Mouse (Mus musculus): ENCODE measurements at regions not wholly inside any gene's neighbourhood (a gene's known extent, or its start where the extent isn't known, plus 50 kb on each side); places are given as distances from the start of the nearest gene placed in this dataset.

DNA sequence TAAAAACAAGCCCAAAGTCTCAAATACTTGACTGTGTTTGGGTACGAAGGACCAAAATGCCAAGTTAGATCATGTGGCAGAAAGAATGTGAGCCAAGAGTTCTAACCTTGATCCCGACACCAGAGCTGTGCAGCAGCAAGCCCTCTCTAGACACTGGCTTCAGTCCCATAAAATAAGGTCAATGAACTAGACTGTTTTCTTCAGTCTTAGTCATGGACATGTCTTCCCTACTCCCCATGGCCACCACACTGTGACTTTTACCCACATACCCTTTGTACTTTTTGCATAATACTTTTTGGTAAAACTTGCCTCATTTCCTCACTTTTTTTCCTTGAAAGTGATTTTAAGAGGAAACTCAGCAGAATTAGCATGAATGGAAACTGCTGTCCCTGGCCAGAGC lies 74.9 kb upstream of the Gm26657 start:
- no peak overlapping the region for H3K4me3 ChIP-seq (ENCODE audit: low read depth, low read length)
- no peak overlapping the region for H3K4me2 ChIP-seq (replicated peaks; ENCODE audit: low read depth)
- H3K9ac ChIP-seq (ENCODE audit: low read length), result no peak overlapping the region
- H3K27ac ChIP-seq (replicated peaks), result no peak overlapping the region
- DNase-seq (ENCODE audit: low spot score) (no peak), ATAC-seq (ENCODE audit: low FRiP score, low TSS enrichment) (no peak)
- H3K4me1 ChIP-seq (replicated peaks; ENCODE audit: control insufficient read depth, insufficient read depth), result no peaks in the 10 kb centered on the region
- TF ChIP-seq EP300 (optimal IDR thresholded peaks at IDR 0.05), result no peak
- TF ChIP-seq CTCF (IDR thresholded peaks at IDR 0.05; ENCODE audit: low read depth), result no peak
- no peaks in the 10 kb centered on the region for H3K9me3 ChIP-seq (ENCODE audit: control insufficient read depth, low read length)
- H3K27me3 ChIP-seq (ENCODE audit: control insufficient read depth, insufficient read depth, low read length), result no peaks in the 10 kb centered on the region
- H3K36me3 ChIP-seq (ENCODE audit: control insufficient read depth, insufficient read depth, low read length), result no peaks in the 10 kb centered on the region
- WGBS, result 85% methylated on average over 2 of the region's 2 CpGs

DNA sequence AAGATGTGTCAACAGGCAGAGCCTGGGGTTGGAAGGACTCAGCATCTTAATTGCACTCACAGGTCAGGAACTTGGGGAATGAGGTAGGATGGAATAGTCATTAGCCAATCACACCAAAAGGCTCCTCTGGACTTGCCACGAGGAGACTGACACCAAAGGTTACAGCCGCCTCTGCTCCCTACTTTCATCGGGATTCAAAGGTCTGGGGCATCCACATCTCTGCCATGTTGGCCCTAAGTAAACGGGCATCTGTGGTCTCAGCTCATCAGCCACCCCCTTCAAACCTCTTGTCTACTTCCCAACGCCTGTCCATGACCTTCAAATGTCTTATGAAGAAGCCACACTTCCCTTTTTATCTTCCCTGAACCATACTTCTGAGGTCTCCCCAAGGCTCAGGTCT lies 78.1 kb upstream of the Gm26657 start:
- H3K27me3 ChIP-seq (ENCODE audit: control insufficient read depth, insufficient read depth, low read length), result no peaks in the 10 kb centered on the region
- ATAC-seq (ENCODE audit: low FRiP score, low TSS enrichment) (no peak), DNase-seq (ENCODE audit: low spot score) (no peak)
- H3K9me3 ChIP-seq (ENCODE audit: control insufficient read depth, low read length), result no peaks in the 10 kb centered on the region
- WGBS, result 76% methylated on average over 5 of the region's 5 CpGs
- no peak overlapping the region for H3K9ac ChIP-seq (ENCODE audit: low read length)
- no peak overlapping the region for H3K4me3 ChIP-seq (ENCODE audit: low read depth, low read length)
- no peaks in the 10 kb centered on the region for H3K36me3 ChIP-seq (ENCODE audit: control insufficient read depth, insufficient read depth, low read length)
- no peak overlapping the region for H3K4me2 ChIP-seq (replicated peaks; ENCODE audit: low read depth)
- TF ChIP-seq CTCF (IDR thresholded peaks at IDR 0.05; ENCODE audit: low read depth), result no peak
- no peak for TF ChIP-seq EP300 (optimal IDR thresholded peaks at IDR 0.05)
- H3K4me1 ChIP-seq (replicated peaks; ENCODE audit: control insufficient read depth, insufficient read depth), result no peaks in the 10 kb centered on the region
- H3K27ac ChIP-seq (replicated peaks), result no peak overlapping the region

DNA sequence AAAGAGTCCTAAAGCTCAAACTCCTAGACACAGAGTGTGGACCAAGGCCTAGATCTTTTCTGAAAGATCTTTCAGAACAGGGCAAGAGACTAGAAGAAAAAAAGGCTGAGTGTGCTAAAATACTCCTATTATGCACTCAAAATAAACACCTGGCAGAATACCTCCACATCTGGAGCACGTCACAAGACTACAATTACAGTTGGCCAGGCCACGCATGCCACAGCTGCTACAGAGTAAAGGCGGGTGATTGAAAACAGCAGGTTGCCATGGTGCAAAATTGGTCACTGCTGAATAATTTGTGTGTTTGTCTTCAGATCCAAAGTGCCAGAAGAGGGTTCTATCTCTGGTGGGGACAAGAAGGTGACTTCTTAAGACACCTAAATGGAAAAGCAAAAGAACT lies 82.8 kb upstream of the Gm26657 start:
- 71% methylated on average over 3 of the region's 3 CpGs for whole genome bisulfite sequencing
- ATAC-seq (ENCODE audit: low FRiP score, low TSS enrichment) (no peak), DNase-seq (ENCODE audit: low spot score) (no peak)
- Histone ChIP-seq H3K4me2 (replicated peaks; ENCODE audit: low read depth) (no peak overlapping the region), H3K4me3 (ENCODE audit: low read depth, low read length) (no peak overlapping the region), H3K9me3 (ENCODE audit: control insufficient read depth, low read length) (no peaks in the 10 kb centered on the region), H3K27me3 (ENCODE audit: control insufficient read depth, insufficient read depth, low read length) (no peaks in the 10 kb centered on the region), H3K9ac (ENCODE audit: low read length) (no peak overlapping the region), H3K36me3 (ENCODE audit: control insufficient read depth, insufficient read depth, low read length) (no peaks in the 10 kb centered on the region), H3K27ac (replicated peaks) (no peak overlapping the region), H3K4me1 (replicated peaks; ENCODE audit: control insufficient read depth, insufficient read depth) (no peaks in the 10 kb centered on the region)
- TF ChIP-seq CTCF (IDR thresholded peaks at IDR 0.05; ENCODE audit: low read depth) (no peak), EP300 (optimal IDR thresholded peaks at IDR 0.05) (no peak)

GRCm38 (mm10) chr4:56654327-56654726 lies 85.5 kb upstream of the Gm26657 start:
- no peak overlapping the region for H3K4me2 ChIP-seq (replicated peaks; ENCODE audit: low read depth)
- no peak overlapping the region for H3K4me3 ChIP-seq (ENCODE audit: low read depth, low read length)
- H3K27ac ChIP-seq (replicated peaks), result no peak overlapping the region
- H3K36me3 ChIP-seq (ENCODE audit: control insufficient read depth, insufficient read depth, low read length), result no peaks in the 10 kb centered on the region
- WGBS, result 88% methylated on average over 4 of the region's 4 CpGs
- no peaks in the 10 kb centered on the region for H3K9me3 ChIP-seq (ENCODE audit: control insufficient read depth, low read length)
- TF ChIP-seq EP300 (optimal IDR thresholded peaks at IDR 0.05) (no peak), CTCF (IDR thresholded peaks at IDR 0.05; ENCODE audit: low read depth) (no peak)
- ATAC-seq (ENCODE audit: low FRiP score, low TSS enrichment) (no peak), DNase-seq (ENCODE audit: low spot score) (no peak)
- H3K9ac ChIP-seq (ENCODE audit: low read length), result no peak overlapping the region
- no peaks in the 10 kb centered on the region for H3K27me3 ChIP-seq (ENCODE audit: control insufficient read depth, insufficient read depth, low read length)
- no peaks in the 10 kb centered on the region for H3K4me1 ChIP-seq (replicated peaks; ENCODE audit: control insufficient read depth, insufficient read depth)

DNA sequence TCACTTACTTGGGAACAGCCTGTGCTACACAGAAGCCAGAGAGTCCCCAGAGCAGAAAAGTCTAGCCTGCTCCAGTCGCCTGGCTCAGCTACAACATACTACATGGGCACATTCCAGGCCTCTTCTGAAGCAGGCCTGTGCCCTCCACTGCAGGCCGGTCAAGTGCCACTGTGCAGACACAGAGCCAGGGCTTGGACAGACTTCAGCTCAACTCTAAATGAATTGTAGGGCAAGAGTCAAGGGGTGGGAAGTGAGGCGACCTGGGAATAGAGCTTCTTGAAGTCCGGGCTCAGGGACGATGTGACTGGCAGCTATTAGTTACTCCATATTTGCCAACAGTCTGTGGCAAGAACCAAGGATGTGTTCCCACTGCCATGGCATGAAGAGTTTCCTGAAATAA lies 87.1 kb upstream of the Gm26657 start:
- Histone ChIP-seq H3K36me3 (ENCODE audit: control insufficient read depth, insufficient read depth, low read length) (no peaks in the 10 kb centered on the region), H3K27ac (replicated peaks) (no peak overlapping the region), H3K9ac (ENCODE audit: low read length) (no peak overlapping the region), H3K9me3 (ENCODE audit: control insufficient read depth, low read length) (no peaks in the 10 kb centered on the region), H3K27me3 (ENCODE audit: control insufficient read depth, insufficient read depth, low read length) (no peaks in the 10 kb centered on the region), H3K4me1 (replicated peaks; ENCODE audit: control insufficient read depth, insufficient read depth) (no peaks in the 10 kb centered on the region), H3K4me3 (ENCODE audit: low read depth, low read length) (no peak overlapping the region), H3K4me2 (replicated peaks; ENCODE audit: low read depth) (no peak overlapping the region)
- no peak for DNase-seq (ENCODE audit: low spot score)
- WGBS, result 83% methylated on average over 5 of the region's 5 CpGs
- TF ChIP-seq CTCF (IDR thresholded peaks at IDR 0.05; ENCODE audit: low read depth), result no peak
- no peak for TF ChIP-seq EP300 (optimal IDR thresholded peaks at IDR 0.05)
- no peak for ATAC-seq (ENCODE audit: low FRiP score, low TSS enrichment)

GRCm38 (mm10) chr4:56649731-56650130 lies 90.1 kb upstream of the Gm26657 start:
- DNase-seq (ENCODE audit: low spot score), result no peak
- no peak overlapping the region for H3K27ac ChIP-seq (replicated peaks)
- H3K9me3 ChIP-seq (ENCODE audit: control insufficient read depth, low read length), result no peaks in the 10 kb centered on the region
- H3K27me3 ChIP-seq (ENCODE audit: control insufficient read depth, insufficient read depth, low read length), result no peaks in the 10 kb centered on the region
- no peak overlapping the region for H3K4me2 ChIP-seq (replicated peaks; ENCODE audit: low read depth)
- H3K36me3 ChIP-seq (ENCODE audit: control insufficient read depth, insufficient read depth, low read length), result no peaks in the 10 kb centered on the region
- H3K9ac ChIP-seq (ENCODE audit: low read length), result no peak overlapping the region
- TF ChIP-seq EP300 (optimal IDR thresholded peaks at IDR 0.05) (no peak), CTCF (IDR thresholded peaks at IDR 0.05; ENCODE audit: low read depth) (no peak)
- ATAC-seq (ENCODE audit: low FRiP score, low TSS enrichment), result no peak
- H3K4me3 ChIP-seq (ENCODE audit: low read depth, low read length), result no peak overlapping the region
- 95% methylated on average over 1 of the region's 1 CpGs for WGBS
- no peaks in the 10 kb centered on the region for H3K4me1 ChIP-seq (replicated peaks; ENCODE audit: control insufficient read depth, insufficient read depth)

Measured in stomach, postnatal 0 days (tissue).